Comparison of ENCODE assay signal across 8 mouse cellular contexts in genomic region chr9:107463509-107463908, GRCm38 (mm10).
DNase-seq lines count a peak whose midpoint lies in the region; ATAC-seq lines count a peak whose summit lies in the region.

No protein-coding gene starts in this region.

- peak; percentile 86 for DNase-seq in adrenal gland, adult 2 months
- DNase-seq in embryo, embryonic 10 days (ENCODE audit: low spot score), result peak; percentile 96
- peak; percentile 61 for DNase-seq in gastrocnemius, postnatal 25 days
- peak; percentile 93 for DNase-seq in intestine, embryonic 14.5 days (ENCODE audit: low spot score)
- DNase-seq in left cerebral cortex, adult 8-10 months (ENCODE audit: low spot score in 2 of 2), result peak; percentile 31 to 85
- DNase-seq in mesoderm, embryonic 11.5 days (ENCODE audit: low read depth, low spot score), result peak; percentile 87
- DNase-seq in right cerebral cortex, postnatal 4 days, result peak; percentile 95

- H3K9ac ChIP-seq in intestine, embryonic 14.5 days (ENCODE audit: low read length), result no peak overlapping the region

- ATAC-seq in intestine, embryonic 14.5 days (replicated peaks; ENCODE audit: low FRiP score, low TSS enrichment, low read depth), result no peak
- ATAC-seq in inflammation-experienced regulatory T-cells, adult 6 months, result no peak

- no peaks in the 10 kb centered on the region for H3K4me1 ChIP-seq in intestine, embryonic 14.5 days (replicated peaks; ENCODE audit: control insufficient read depth, insufficient read depth, low read length)

- H3K27me3 ChIP-seq in intestine, embryonic 14.5 days (replicated peaks; ENCODE audit: control insufficient read depth, insufficient read depth, low read length), result 0 out of 2 replicates have a peak, but pooled peaks cover 5% of the 10 kb centered on the region

- WGBS in intestine, embryonic 14.5 days, result 20% methylated on average over 7 of the region's 7 CpGs

- H3K36me3 ChIP-seq in intestine, embryonic 14.5 days (ENCODE audit: control insufficient read depth, insufficient read depth, low read length), result no peaks in the 10 kb centered on the region

- H3K4me3 ChIP-seq in intestine, embryonic 14.5 days (ENCODE audit: low read depth, low read length), result no peak overlapping the region

- H3K4me2 ChIP-seq in intestine, embryonic 14.5 days (ENCODE audit: low read length), result no peak overlapping the region

- no peaks in the 10 kb centered on the region for H3K9me3 ChIP-seq in intestine, embryonic 14.5 days (ENCODE audit: control insufficient read depth, low read length)

- no peak overlapping the region for H3K27ac ChIP-seq in intestine, embryonic 14.5 days (ENCODE audit: low read depth)
